Mouse (Mus musculus) urinary bladder, postnatal 10 days (tissue): Measurements from ENCODE around the gene Isoc2a.
A peak's percentile ranks its signal among the peaks of the same experiment; 100 is the strongest.
"Not testable (repeated sequence)": the region's sequence is repeated elsewhere in the genome, so short reads cannot be mapped to it uniquely, and the experiment has no call there.

Experiments
- DNase-seq: peaks from one replicate; pipeline ENCODE4 v3.0.0; 2022; ENCODE audit warnings: low spot score

Isoc2a gene

DNA sequence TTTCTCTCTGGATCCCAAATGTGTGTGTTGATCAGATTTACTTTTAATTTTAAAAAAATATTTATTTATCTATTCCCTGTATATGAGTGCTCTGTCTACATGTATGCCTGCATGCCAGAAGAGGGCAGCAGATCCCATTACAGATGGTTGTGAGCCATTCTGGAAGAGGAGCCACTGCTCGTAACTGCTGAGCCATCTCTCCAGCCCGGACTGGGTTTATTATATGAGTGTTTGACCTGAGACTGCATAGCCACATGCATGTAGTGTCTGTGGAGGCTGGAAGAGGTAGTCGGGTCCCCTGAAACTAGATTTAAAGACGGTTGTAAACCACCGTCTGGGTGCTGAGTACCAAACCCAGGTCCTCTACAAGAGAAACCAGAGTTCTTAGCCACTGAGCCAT is 11.9 kb upstream of the Isoc2a start:
- no peak for DNase-seq

DNA sequence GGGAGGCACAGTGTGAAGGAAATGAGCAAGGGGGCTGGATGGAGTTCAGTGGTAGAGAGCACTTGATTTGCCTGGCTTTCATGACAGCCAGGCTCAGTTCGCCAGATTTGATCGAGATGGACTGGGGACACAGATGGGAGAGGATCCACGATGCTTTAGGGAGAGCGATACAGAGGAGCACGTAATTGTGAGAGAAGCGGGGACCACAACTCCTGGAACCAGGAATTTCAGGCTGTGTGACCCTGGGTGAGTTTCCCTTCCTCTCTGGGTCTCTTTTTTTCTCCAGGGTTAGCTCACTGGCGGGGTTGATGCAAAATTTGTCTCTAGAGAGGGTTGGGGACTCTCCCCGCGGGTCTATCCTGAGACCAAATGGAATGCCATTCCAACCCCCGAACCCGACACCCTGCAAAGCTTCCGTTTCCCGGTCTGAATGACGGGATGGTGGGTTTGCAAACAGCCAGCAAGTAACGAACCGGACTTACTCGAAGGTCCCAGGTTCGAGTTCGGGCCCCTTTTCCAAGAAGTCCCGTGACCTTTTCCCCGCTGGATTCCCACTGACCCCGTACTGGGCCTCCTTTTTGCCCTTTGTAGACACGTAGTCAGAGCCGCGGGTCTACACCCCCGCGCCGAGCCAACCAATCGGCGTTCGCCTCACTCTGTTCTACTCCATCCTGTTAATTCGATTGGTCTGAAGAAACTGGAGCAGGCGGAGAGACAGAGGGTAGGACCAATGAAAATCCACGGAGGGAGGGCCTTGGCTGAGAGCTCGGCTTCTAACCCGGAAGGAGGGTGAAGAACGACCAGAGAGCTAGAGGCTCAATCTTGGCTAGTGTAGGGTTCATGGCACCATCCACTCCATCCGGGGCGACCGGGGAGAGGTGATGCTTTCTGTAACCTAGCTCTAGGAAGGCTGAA is 11.1 kb upstream of the Isoc2a start:
- peak; percentile 86 for DNase-seq

DNA sequence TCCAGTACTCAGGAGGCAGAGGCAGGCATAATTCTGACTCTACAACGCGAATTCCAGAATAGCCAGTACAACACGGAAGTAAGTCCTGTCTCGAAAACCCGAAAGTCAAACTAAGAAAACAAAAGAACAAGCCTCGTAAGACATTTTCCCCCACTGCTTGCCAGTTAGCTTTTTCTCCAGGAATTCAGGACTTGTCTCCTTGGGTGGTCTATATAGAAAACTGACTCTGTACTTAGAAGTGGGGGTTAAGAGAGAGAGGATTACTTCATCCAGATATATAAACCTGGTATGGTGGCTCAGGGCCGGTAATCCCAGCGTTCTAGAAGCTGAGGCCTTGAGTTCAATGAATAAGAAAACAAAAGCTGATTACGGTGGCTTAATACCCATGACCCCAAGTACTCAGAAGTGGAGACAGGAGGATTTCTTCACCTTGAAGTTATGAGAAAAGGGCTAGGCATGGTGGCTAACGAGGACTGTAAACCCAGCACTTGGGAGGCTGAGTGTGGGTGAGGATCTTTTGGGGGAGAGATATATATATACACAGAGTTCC is 10.2 kb upstream of the Isoc2a start:
- no peak for DNase-seq

DNA sequence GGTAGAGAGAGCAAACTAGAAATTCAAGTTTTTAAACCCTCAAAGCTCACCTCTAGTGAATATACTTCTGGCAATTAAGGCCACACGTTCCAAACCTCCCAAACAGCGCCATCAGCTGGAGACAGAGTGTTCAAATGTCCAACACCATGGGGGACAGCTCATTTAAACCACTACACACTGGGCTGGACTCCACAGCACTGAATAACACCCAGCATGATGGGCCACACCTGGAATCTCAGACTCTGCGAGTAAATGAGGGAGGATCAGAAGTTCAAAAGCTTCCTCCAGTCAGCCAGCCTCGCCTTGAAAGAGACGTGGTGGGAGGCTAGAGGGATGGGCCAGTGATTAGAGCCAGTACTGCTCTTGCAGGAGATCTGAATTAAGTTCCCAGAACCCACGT is 6.8 kb upstream of the Isoc2a start, which contains the start of gene Isoc2b:
Gene Isoc2b, minus strand, starts transcription at position 126 of the 400 bp plus-strand sequence.
- DNase-seq, result no peak

DNA sequence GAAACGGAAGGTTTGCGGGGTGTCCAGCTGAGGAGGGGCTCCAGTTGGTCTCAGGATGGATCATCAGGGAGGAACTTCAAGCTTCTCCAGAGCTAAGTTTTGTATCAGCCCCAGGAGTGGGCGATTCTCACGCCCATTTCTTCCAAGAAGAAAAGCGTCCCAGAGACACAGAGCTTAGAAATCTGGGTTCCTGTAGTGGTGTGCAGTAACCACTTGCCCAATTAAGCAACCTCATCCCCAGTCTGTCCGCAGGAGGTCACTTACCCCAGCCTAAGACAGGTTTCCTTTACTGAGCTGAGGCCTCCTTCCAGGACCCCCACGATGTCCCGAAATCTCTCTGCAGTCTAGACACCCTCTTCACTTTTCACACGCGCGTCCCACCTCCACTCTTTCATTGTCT is 273 bp downstream of the Isoc2a start:
- DNase-seq, result no peak

DNA sequence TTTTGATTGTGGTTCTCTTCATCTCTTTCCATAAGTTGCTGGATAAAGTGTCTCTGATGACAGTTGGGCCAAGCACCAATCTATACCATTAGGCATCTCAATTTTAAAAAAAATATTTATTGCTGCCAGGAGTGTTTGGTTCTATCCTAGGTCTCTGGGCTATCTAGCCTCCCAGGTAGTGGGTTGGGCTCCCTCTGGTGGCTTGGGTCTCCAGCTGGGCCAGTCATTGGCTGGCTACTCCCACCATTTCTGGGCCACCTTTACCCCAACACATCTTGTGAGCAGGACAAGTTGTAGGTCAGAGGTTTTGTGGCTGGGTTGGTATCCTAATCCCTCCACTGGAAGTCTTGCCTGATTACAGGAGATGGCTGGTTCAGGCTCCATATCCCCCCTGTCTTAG is 1.2 kb downstream of the Isoc2a start:
- no peak for DNase-seq

DNA sequence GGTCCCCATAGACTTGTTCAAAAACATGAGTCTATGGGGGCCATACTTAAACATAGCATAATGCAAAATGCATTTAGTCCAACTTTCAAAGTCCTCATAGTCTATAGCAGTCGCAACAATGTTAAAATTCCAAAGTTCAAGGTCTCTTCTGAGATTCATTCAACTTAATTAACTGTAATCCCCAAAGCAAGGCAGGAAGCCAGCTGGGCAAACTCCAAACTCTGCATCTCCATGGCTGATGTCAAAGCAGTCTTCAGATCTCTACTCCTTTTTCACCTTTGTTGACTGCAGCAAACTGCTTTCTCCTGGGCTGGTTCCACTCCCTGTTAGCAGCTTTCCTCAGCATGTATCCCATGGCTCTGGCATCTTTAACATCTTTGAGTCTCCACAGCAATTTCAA is 2.1 kb downstream of the Isoc2a start:
- DNase-seq, result not testable (repeated sequence)

DNA sequence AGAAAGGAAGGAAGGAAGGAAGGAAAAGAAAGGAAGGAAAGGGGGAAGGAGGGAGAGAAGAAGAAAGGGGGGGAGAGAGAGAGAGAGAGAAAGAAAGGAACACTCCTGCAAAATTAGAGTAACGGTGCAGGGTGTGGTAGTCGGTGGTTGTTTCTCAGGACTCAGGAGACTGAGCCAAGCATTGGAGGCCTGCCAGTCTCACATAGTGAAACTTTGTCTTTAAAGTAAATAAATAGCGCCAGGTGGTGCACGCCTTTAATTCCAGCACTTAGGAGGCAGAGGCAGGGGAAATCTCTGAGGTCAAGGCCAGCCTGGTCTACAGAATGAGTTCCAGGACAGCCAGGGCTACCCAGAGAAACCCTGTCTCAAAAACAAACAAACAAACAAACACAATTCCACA is 9.7 kb downstream of the Isoc2a start:
- no peak for DNase-seq

DNA sequence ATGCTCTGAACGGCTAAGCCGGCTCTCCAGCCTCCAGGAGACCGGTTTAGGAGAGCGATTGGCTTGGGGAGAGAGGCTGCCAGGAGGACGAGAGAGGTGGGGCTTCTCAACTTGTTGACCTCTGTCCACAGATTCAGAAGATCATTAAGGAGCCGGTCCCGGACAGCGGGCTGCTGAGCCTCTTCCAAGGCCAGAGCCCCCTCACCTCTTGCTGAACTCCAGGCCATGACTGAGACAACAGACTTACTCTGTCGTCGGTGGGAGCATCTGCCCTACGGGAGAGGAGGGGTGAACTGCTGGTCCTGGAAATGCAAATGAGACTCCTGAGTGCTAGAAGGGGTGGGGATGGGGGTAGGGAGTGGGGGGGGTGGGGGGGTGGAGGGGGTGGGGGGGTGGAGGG is 18.2 kb downstream of the Isoc2a start:
- DNase-seq, result no peak

DNA sequence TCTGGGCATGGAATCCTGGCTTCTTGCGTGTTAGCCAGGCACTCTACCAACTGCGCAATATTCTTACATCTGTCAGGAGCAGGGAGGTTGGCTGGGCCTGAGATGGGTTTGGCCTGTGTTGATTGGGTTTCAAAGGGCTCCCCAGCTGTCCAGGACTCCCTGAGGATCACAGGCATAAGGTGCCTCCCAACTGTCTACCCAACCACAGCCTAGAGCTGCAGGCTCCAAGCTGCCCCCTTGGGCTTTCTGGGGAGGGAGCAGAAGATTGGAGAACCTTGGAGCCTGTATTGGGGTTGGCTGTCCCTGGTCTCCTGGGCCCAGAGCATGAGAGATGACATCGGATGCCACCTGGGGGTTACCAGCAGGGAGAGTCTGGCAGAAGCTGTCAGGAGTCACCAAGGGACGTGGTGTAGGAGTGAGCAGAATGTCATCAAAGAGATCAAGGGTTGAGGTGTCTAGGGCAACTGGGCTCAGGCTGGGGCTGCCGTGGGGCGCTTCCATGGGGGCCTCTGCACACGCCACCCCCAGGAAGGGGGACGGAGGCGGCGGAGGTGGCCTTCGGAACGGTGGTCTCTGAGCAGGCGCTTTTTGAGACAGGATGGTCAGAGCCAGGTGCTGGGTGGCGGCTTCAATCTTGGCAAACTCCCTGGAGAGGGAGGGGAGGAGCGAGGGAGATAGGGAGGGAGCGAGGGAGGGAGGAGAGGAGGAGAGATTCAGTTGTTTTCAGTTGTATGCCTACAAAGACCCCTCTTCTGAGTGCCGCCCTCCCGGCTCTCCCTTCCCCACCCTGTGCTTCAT is 22.1 kb downstream of the Isoc2a start:
- DNase-seq, result no peak

DNA sequence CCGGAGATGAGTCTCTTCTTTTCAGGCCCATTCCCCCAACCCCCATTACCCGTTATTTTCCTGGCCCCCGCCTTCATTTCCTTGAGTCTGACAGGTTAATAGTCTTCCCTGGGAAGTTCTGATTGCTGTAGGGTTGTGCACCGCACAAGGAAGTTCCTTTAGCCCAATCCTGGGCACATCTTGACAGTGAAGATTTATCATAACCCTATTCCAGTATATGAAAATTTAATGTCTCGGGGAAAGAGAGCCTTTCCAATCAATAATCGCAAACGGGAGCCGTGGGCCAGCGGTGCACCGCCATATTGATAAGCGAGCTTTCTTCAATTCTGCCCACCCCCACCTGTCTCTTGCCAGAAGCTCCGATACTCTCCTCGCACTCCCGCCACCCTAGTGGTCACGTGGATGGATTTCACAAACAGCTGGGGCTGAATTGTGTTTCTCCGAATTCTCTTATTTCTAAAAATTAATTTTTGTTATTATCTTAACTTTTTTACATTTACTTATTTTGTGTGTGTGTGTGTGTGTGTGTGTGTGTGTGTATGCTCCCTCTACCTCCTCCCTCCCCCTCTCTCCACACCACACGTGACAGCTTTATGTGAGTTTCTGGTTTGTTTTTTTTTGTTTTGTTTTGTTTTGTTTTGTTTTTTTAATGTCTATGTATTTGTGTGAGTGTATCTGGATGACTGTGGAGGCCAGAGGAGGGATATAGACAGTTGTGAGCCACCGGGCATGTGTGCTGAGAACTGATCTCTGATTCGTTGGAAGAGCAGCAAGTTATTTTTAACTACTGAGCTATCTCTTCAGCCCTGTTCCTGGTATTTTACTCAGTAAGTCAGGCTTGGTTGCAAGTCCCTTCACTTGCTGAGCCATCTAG is 22.9 kb downstream of the Isoc2a start:
- DNase-seq, result no peak

DNA sequence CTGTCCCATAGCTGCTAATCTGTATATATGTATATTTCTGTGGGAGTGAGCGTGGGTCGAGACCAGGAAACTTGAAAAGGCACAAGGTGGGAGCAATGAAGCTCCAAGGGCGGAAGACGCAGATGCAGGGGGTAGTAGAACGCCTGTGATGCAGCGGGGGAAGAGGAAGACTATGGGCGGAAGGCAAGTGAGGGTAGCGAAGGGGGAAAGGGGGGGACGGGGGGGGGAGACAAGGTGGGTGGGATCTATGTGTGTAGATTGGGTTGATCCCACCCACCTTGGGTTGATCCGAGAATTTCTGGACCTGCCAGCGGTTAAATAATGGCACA is 23.5 kb downstream of the Isoc2a start:
- no peak for DNase-seq

DNA sequence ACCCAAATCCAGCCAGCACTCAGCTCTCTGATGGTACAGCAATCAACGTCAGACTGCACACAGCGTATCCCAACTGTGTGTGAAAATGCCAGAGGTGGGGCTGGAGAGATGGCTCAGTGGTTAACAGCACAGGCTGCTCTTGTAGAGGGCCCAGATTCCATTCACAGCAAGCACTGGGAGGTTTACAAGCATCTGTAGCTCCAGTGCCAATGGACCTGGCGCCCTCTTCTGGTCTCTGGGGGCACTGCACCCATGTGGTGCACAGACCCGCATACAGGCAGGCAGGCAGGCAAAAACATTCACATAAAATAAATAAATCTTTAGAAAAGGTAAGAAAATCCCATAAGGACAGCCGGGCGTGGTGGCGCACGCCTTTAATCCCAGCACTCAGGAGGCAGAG is 24.2 kb downstream of the Isoc2a start:
- no peak for DNase-seq

DNA sequence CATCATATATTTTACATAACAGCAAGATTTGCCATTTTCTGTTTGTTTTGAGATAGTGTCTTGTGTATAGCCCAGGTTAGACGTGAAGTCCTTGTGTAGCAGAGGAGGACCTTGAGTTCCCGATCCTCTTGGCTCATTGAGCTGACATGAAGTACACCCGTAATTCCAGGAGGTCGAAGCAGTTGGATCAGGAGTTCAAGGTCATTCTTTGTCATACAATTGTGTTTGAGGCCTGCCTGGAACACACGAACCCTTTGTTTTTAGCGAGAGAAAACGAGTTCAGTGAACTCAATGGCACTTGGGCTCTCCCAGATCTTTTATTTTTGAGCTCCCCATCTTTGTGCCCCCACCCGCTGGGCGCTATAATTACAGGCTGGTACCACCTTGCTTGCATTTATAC is 25.5 kb downstream of the Isoc2a start:
- no peak for DNase-seq

DNA sequence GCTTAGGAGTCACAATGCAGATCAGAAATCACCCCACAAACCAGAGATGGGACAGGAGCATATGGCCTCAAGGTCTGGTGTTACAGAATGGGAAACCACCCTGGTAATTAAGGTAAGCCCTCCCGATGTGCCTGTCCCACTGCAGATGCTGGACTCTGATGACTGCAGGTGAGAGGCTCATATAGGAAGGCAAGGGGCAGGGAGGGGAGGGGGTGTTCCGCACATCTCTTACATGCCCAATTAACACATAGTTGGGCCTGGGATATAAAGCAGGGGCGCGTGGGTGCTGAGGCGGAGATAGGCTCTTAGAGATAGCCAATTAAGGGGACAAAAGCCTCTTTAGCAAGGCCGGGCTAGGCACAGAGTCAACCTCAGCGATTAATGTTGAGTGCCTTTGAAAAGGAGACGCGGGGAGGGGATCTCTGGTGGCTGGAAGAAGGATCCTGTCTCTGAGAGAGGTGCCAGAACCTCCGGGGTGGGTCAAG is 29.6 kb downstream of the Isoc2a start, which contains the start of gene Gm36210:
Gene Gm36210, minus strand, starts transcription at position 51 of the 485 bp plus-strand sequence.
- DNase-seq, result no peak

DNA sequence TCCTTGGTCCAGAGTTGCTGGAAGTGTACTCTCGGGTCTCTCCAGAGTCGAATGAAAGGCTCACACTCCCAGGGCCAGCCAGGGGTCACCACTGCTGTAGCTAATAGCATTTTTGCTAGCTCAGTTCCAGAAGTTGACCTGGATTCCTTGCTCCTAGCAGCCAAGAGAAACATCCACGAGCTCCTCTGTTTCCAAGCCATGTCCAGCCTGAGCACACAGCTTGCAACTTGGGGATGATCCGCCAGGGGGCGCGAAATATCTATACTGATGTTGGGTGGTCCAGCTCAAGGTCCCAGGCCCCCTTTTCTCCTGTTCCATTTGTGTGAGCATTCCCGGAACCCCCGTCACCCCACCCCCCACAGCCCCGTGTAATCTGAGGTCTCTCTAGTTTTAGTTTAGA is 34.6 kb downstream of the Isoc2a start:
- DNase-seq, result no peak

DNA sequence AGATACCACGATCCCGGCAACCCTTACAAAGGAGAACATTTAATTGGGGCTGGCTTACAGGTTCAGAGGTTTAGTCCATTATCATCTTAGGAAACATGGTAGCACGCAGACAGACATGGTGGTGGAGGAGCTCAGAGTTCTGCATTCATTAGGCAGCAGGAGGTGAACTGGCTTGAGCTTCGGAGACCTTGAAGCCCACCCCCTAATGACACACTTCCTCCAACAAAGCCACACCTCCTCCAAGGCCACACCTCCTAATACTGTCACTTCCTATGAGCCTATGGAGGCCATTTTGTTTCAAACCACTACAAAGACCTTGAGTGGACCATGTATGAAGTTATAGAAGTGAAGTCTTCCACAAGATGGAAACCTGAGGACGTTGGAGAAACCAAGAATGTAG is 35.3 kb downstream of the Isoc2a start:
- no peak for DNase-seq

DNA sequence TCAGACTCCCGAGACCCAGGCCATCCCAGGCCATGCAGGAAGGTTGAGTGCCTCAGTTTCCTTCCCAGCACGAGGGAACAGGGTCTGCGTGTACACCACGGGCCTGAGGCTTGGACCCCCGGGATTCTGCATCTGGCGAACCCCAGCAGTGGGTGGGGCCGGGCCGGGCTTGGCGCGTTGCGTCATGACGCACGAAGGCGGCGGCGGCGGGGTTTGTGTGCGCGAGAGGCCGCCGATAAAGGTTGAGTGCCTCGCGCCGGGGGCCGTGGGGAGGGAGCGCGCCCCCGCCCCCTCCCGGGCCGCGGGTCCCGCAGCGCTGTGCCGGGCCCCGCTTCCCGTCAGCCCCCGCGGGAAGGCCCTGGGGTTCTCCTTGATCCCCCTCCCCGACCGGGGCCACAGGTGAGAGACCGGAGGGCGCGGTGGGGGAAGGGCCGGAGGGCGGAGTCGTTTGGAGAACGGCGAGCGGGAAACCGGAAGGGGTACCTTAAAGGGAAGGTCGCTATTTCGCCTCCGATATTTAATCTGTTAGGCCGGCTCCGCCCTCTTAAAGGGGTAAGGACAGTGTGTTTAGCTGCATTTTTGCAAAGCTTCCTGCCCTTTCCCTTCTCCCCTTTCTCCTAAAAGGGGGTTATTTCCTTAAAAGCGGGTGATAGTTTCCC is 38.2 kb downstream of the Isoc2a start, which contains the start of gene Zfp628:
Gene Zfp628, plus strand, starts transcription at position 211 of the 659 bp plus-strand sequence.
- peak; percentile 81 for DNase-seq

DNA sequence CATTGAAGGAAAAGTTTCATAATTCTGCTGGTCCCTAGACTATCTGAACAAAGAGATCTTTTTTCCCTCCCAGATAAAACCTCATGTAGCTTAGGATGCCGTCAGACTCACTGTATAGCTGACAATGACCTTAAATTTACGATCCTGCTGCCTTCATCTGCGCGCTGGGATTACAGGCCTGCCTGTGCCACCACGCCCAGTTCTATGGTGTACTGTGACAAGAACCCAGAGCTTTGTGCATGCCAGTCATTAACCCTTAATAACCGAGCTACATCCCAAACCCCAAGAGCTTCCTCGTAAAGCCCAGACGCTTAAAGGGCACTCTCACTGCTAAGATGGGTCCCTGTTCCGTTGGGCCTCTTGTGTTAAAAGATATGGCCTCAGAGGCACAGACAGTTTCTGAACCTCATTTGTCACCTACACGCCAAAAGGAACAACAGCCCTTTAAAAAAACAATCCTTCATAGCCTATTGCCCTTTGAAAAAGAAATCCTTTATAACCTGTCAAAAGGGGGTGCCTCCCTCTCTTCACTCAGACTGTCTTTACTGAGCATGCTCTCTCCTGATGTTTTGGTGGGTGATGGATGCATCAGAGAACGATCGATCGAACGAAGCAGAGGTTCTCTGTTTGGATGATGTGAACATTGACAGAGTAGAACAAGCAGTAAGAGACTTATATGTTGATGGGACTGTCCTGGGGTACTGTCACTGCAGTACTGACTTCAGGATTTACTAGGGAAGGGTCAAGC is 38.9 kb downstream of the Isoc2a start:
- no peak for DNase-seq

DNA sequence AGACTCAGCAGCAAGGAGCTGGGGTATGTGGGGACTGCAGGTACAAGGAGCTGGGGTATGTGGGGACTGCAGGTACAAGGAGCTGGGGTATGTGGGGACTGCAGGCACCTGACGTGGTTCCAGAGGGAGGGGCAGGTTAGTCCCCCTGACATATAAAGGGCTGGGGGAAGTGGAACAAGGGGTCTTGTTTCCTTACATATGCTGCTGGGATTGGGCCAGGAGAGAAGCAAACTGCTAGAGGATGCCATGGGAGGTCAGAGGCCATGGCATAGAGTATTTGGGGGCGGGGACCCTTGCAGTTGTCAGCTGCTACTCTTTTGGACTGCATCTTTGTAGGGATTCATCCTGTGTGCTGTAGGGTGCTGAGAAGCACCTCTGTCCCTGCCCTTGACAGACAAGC is 40.5 kb downstream of the Isoc2a start:
- DNase-seq, result no peak
